In genomic region chr2:48446617-48447016, GRCm38 (mm10) we compare ENCODE assay signal across 14 mouse cellular contexts.
"Had no signal": no experiment of that assay in that cellular context is flagged by ENCODE, and none has a peak within 500 bp of the region (broad histone marks: within the 10 kb centered on the region; RNA-seq: fewer than 3 reads in every experiment).

No protein-coding gene starts in this region.

- DNase-seq: kidney, adult 2 months; kidney, postnatal 14 days; lung, embryonic 14.5 days; lung, postnatal 10 days; lung, postnatal 4 days; midbrain, embryonic 14.5 days; retina, postnatal 1 day; thymus, postnatal 36 days had no signal

- H3K27me3 ChIP-seq: kidney, embryonic 15.5 days; limb, embryonic 15.5 days; liver, embryonic 12.5 days; neural tube, embryonic 12.5 days had no signal

- H3K27ac ChIP-seq: kidney, embryonic 15.5 days; limb, embryonic 15.5 days; liver, embryonic 12.5 days; midbrain, embryonic 10.5 days; neural tube, embryonic 12.5 days had no signal

- H3K9me3 ChIP-seq: kidney, embryonic 15.5 days; limb, embryonic 15.5 days; liver, embryonic 12.5 days; midbrain, embryonic 10.5 days; neural tube, embryonic 12.5 days had no signal

- H3K4me3 ChIP-seq: kidney, embryonic 15.5 days; limb, embryonic 15.5 days; liver, embryonic 12.5 days; midbrain, embryonic 10.5 days; myocyte; neural tube, embryonic 12.5 days had no signal

- H3K36me3 ChIP-seq: kidney, embryonic 15.5 days; limb, embryonic 15.5 days; liver, embryonic 12.5 days; midbrain, embryonic 10.5 days; neural tube, embryonic 12.5 days had no signal

- H3K9ac ChIP-seq: kidney, embryonic 15.5 days; limb, embryonic 15.5 days; liver, embryonic 12.5 days; lung, embryonic 14.5 days; neural tube, embryonic 12.5 days had no signal

- ATAC-seq: liver, embryonic 12.5 days had no signal

- H3K4me1 ChIP-seq: liver, embryonic 12.5 days had no signal

- H3K4me2 ChIP-seq: kidney, embryonic 15.5 days; limb, embryonic 15.5 days; liver, embryonic 12.5 days; lung, embryonic 14.5 days had no signal
